In the genomic region with DNA sequence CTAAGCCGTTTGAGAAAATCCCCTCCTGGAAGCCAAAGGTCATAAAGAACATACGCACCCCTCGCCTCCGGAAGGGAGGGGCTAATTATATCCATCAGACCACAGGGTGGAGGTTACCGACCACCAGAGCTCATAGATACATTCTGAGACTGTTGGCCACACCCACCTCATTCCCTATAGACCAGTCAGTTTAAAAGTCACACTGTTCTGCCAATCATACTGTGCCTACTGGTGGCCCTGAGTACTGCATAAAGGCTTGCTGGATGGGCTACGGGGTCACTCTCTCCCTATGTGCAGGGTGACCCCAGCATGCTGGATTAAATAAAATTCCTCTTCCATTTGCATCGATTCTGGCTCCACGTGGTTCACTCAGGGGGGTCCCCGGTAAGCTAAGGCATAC, we compare ENCODE assay signal across 23 mouse cellular contexts.
A peak's percentile ranks its signal among the peaks of the same experiment; 100 is the strongest.
DNase-seq lines count a peak whose midpoint lies in the region; ATAC-seq and TF ChIP-seq lines count a peak whose summit lies in the region.
"Had no signal": no experiment of that assay in that cellular context is flagged by ENCODE, and none has a peak within 500 bp of the region (broad histone marks: within the 10 kb centered on the region; RNA-seq: fewer than 3 reads in every experiment).

No protein-coding gene starts in this region.

- WGBS in midbrain, embryonic 13.5 days: 86% methylated on average over 9 of the region's 9 CpGs
- 82% methylated on average over 9 of the region's 9 CpGs for WGBS in midbrain, postnatal 0 days
- 57% methylated on average over 9 of the region's 9 CpGs for WGBS in embryonic facial prominence, embryonic 12.5 days

- H3K27me3 ChIP-seq in midbrain, embryonic 13.5 days: no peaks in the 10 kb centered on the region
- H3K27me3 ChIP-seq in midbrain, postnatal 0 days (ENCODE audit: insufficient read depth, low read length): no peaks in the 10 kb centered on the region
- H3K27me3 ChIP-seq in embryonic facial prominence, embryonic 12.5 days: no peaks in the 10 kb centered on the region
- H3K27me3 ChIP-seq: embryonic facial prominence, embryonic 15.5 days; forebrain, embryonic 15.5 days; heart, embryonic 15.5 days; hindbrain, embryonic 13.5 days; Patski had no signal

- 0 out of 2 replicates have a peak, but pooled peaks have one; percentile 34 for ATAC-seq in midbrain, embryonic 13.5 days
- no peak for ATAC-seq in midbrain, postnatal 0 days (ENCODE audit: low FRiP score)
- 0 out of 2 replicates have a peak, but pooled peaks have one; percentile 15 for ATAC-seq in embryonic facial prominence, embryonic 12.5 days (ENCODE audit: insufficient number of reproducible peaks, insufficient read depth, low FRiP score, low TSS enrichment)
- ATAC-seq: forebrain, embryonic 15.5 days; hindbrain, postnatal 0 days; Patski had no signal

- no peak for DNase-seq in layer of hippocampus, adult 2 months (ENCODE audit: low spot score in 2 of 2)
- no peak for DNase-seq in layer of hippocampus, adult 11-12 months (ENCODE audit: low spot score)
- no peak for DNase-seq in midbrain, postnatal 0 days (ENCODE audit: low spot score)
- DNase-seq in R1 (ENCODE audit: low read depth, low spot score): peak; percentile 82
- no peak for DNase-seq in adrenal gland, postnatal 4 days (ENCODE audit: low spot score in 2 of 2)
- DNase-seq: adrenal gland, postnatal 10 days; cerebellum, adult 11-12 months; cerebellum, adult 9-10 months; cerebellum, postnatal 25 days; gastrocnemius, postnatal 10 days; heart, adult 18-20 months; heart, postnatal 14 days had no signal

- H3K36me3 ChIP-seq in midbrain, embryonic 13.5 days: no peaks in the 10 kb centered on the region
- no peaks in the 10 kb centered on the region for H3K36me3 ChIP-seq in midbrain, postnatal 0 days (ENCODE audit: insufficient read depth, low read length)
- H3K36me3 ChIP-seq in embryonic facial prominence, embryonic 12.5 days: no peaks in the 10 kb centered on the region
- H3K36me3 ChIP-seq: embryonic facial prominence, embryonic 15.5 days; forebrain, embryonic 10.5 days; forebrain, embryonic 15.5 days; heart, embryonic 15.5 days; hindbrain, embryonic 13.5 days had no signal

- H3K27ac ChIP-seq in layer of hippocampus, adult 2 months: no peak overlapping the region
- no peak overlapping the region for H3K27ac ChIP-seq in midbrain, embryonic 13.5 days
- H3K27ac ChIP-seq in midbrain, postnatal 0 days (ENCODE audit: low read depth, low read length): no peak overlapping the region
- no peak overlapping the region for H3K27ac ChIP-seq in embryonic facial prominence, embryonic 12.5 days
- H3K27ac ChIP-seq: embryonic facial prominence, embryonic 15.5 days; forebrain, embryonic 10.5 days; forebrain, embryonic 15.5 days; heart, embryonic 15.5 days; hindbrain, embryonic 13.5 days; hindbrain, postnatal 0 days had no signal

- no peak overlapping the region for H3K4me3 ChIP-seq in layer of hippocampus, adult 2 months
- H3K4me3 ChIP-seq in midbrain, embryonic 13.5 days (replicated peaks): no peak overlapping the region
- H3K4me3 ChIP-seq in midbrain, postnatal 0 days (ENCODE audit: low read depth, low read length): no peak overlapping the region
- no peak overlapping the region for H3K4me3 ChIP-seq in embryonic facial prominence, embryonic 12.5 days
- H3K4me3 ChIP-seq: embryonic facial prominence, embryonic 15.5 days; erythroblast, embryonic 14.5 days; forebrain, embryonic 10.5 days; forebrain, embryonic 15.5 days; heart, embryonic 15.5 days; hindbrain, embryonic 13.5 days had no signal

- H3K4me2 ChIP-seq in midbrain, embryonic 13.5 days (replicated peaks): no peak overlapping the region
- H3K4me2 ChIP-seq in midbrain, postnatal 0 days (ENCODE audit: low read depth, low read length, poor library complexity, severe bottlenecking): no peak overlapping the region
- no peak overlapping the region for H3K4me2 ChIP-seq in embryonic facial prominence, embryonic 12.5 days (replicated peaks)
- H3K4me2 ChIP-seq: embryonic facial prominence, embryonic 15.5 days; forebrain, embryonic 15.5 days; heart, embryonic 11.5 days; heart, embryonic 15.5 days; hindbrain, embryonic 13.5 days had no signal

- H3K9ac ChIP-seq in midbrain, embryonic 13.5 days (replicated peaks): no peak overlapping the region
- H3K9ac ChIP-seq in midbrain, postnatal 0 days (replicated peaks; ENCODE audit: low read length, poor library complexity, severe bottlenecking): no peak overlapping the region
- H3K9ac ChIP-seq in embryonic facial prominence, embryonic 12.5 days: no peak overlapping the region
- H3K9ac ChIP-seq: embryonic facial prominence, embryonic 15.5 days; forebrain, embryonic 15.5 days; heart, embryonic 15.5 days; hindbrain, embryonic 13.5 days had no signal

- H3K4me1 ChIP-seq in midbrain, embryonic 13.5 days (replicated peaks): no peaks in the 10 kb centered on the region
- H3K4me1 ChIP-seq in midbrain, postnatal 0 days (ENCODE audit: insufficient read depth, low read length): no peaks in the 10 kb centered on the region
- H3K4me1 ChIP-seq in embryonic facial prominence, embryonic 12.5 days: no peaks in the 10 kb centered on the region
- H3K4me1 ChIP-seq: embryonic facial prominence, embryonic 15.5 days; forebrain, embryonic 10.5 days; forebrain, embryonic 15.5 days; heart, embryonic 15.5 days; hindbrain, embryonic 13.5 days had no signal

- peak; percentile 24 for TF ChIP-seq CTCF in layer of hippocampus, adult 2 months (conservative IDR thresholded peaks at IDR 0.05)
- no peak for TF ChIP-seq CTCF in midbrain, postnatal 0 days (IDR thresholded peaks at IDR 0.05)

- H3K9me3 ChIP-seq in midbrain, embryonic 13.5 days: no peaks in the 10 kb centered on the region
- H3K9me3 ChIP-seq in midbrain, postnatal 0 days (ENCODE audit: low read length): no peaks in the 10 kb centered on the region
- H3K9me3 ChIP-seq in embryonic facial prominence, embryonic 12.5 days: no peaks in the 10 kb centered on the region
- H3K9me3 ChIP-seq: embryonic facial prominence, embryonic 15.5 days; forebrain, embryonic 10.5 days; forebrain, embryonic 15.5 days; heart, embryonic 15.5 days; hindbrain, embryonic 13.5 days had no signal
